Mouse (Mus musculus) urinary bladder, postnatal 14 days (tissue): ENCODE results near the gene Isg15.

Experiments used
- DNase-seq: peaks from one replicate; pipeline ENCODE4 v3.0.0; 2021; ENCODE audit warnings: low spot score

Gene Isg15

GRCm38 (mm10) chr4:156200623-156201475 is at the start of gene Isg15:
Gene Isg15, minus strand, starts transcription at chr4:156200818.
- DNase-seq, result no peak

- no peak for DNase-seq
Measured at GRCm38 (mm10) chr4:156249567-156249966, 48.9 kb upstream of the Isg15 start.

GRCm38 (mm10) chr4:156236651-156237447 is 36.2 kb upstream of the Isg15 start:
- no peak for DNase-seq

- DNase-seq, result peak; percentile 92
Measured at GRCm38 (mm10) chr4:156235808-156236533, 35.4 kb upstream of the Isg15 start, which contains the start of gene Noc2l. Gene Noc2l, plus strand, starts transcription at chr4:156236010.

GRCm38 (mm10) chr4:156235360-156235770 is 34.7 kb upstream of the Isg15 start:
- DNase-seq, result no peak

GRCm38 (mm10) chr4:156234701-156235213 is 34.1 kb upstream of the Isg15 start, which contains the start of gene Plekhn1:
Gene Plekhn1, minus strand, starts transcription at chr4:156234857.
- DNase-seq, result peak; percentile 74

- no peak for DNase-seq
Measured at GRCm38 (mm10) chr4:156234021-156234501, 33.4 kb upstream of the Isg15 start.

- DNase-seq, result peak; percentile 76
Measured at GRCm38 (mm10) chr4:156228393-156229024, 27.9 kb upstream of the Isg15 start.

GRCm38 (mm10) chr4:156227752-156228392 is 27.3 kb upstream of the Isg15 start:
- DNase-seq, result peak; percentile 63

GRCm38 (mm10) chr4:156224276-156224675 is 23.7 kb upstream of the Isg15 start:
- DNase-seq, result peak; percentile 55

GRCm38 (mm10) chr4:156219936-156220335 is 19.3 kb upstream of the Isg15 start:
- no peak for DNase-seq

- peak; percentile 47 for DNase-seq
Measured at GRCm38 (mm10) chr4:156217838-156218237, 17.2 kb upstream of the Isg15 start.

- DNase-seq, result no peak
Measured at GRCm38 (mm10) chr4:156217022-156217669, 16.5 kb upstream of the Isg15 start.

GRCm38 (mm10) chr4:156216196-156216595 is 15.6 kb upstream of the Isg15 start:
- DNase-seq, result no peak

GRCm38 (mm10) chr4:156215649-156216048 is 15.0 kb upstream of the Isg15 start, which contains the start of gene Perm1:
Gene Perm1, plus strand, starts transcription at chr4:156215868.
- DNase-seq, result no peak

GRCm38 (mm10) chr4:156213134-156213533 is 12.5 kb upstream of the Isg15 start:
- no peak for DNase-seq

- no peak for DNase-seq
Measured at GRCm38 (mm10) chr4:156209963-156210635, 9.5 kb upstream of the Isg15 start.

- no peak for DNase-seq
Measured at GRCm38 (mm10) chr4:156208872-156209271, 8.3 kb upstream of the Isg15 start.

GRCm38 (mm10) chr4:156203413-156204131 is 3.0 kb upstream of the Isg15 start:
- peak; percentile 24 for DNase-seq
